Mouse (Mus musculus) spleen, postnatal 14 days (tissue): Measurements from ENCODE around the gene Eif2s2.

ENCODE experiments used
- DNase-seq, 2 experiments: peaks; one replicate each; pipeline ENCODE4 v3.0.0; 2021 to 2022; ENCODE audit warnings: low spot score in 2 of 2

The Eif2s2 gene

GRCm38 (mm10) chr2:154893548-154893947 is 813 bp upstream of the Eif2s2 start:
- DNase-seq = no peak

GRCm38 (mm10) chr2:154893045-154893385 is 280 bp upstream of the Eif2s2 start:
- no peak for DNase-seq

- DNase-seq = no peak
These were observed 1.1 kb downstream of the Eif2s2 start for GRCm38 (mm10) chr2:154891585-154891984.

GRCm38 (mm10) chr2:154876621-154877020 is 16.1 kb downstream of the Eif2s2 start:
- DNase-seq = no peak

- no peak for DNase-seq
These were observed 22.6 kb downstream of the Eif2s2 start for GRCm38 (mm10) chr2:154869954-154870641.

GRCm38 (mm10) chr2:154868106-154868505 is 24.6 kb downstream of the Eif2s2 start:
- DNase-seq = no peak

GRCm38 (mm10) chr2:154865696-154866095 is 27.0 kb downstream of the Eif2s2 start:
- no peak for DNase-seq

GRCm38 (mm10) chr2:154863672-154864071 is 29.1 kb downstream of the Eif2s2 start:
- DNase-seq = no peak

GRCm38 (mm10) chr2:154855383-154855782 is 37.4 kb downstream of the Eif2s2 start:
- peak; percentile 12 to 31 for DNase-seq

GRCm38 (mm10) chr2:154848086-154848485 is 44.6 kb downstream of the Eif2s2 start:
- no peak for DNase-seq

- DNase-seq = no peak
These were observed 56.2 kb downstream of the Eif2s2 start for GRCm38 (mm10) chr2:154836537-154836936.

- DNase-seq = no peak
These were observed 58.4 kb downstream of the Eif2s2 start for GRCm38 (mm10) chr2:154834149-154834865.

GRCm38 (mm10) chr2:154832471-154832870 is 60.3 kb downstream of the Eif2s2 start:
- no peak for DNase-seq

- DNase-seq = no peak
These were observed 65.2 kb downstream of the Eif2s2 start for GRCm38 (mm10) chr2:154827521-154827920.

- no peak for DNase-seq
These were observed 66.6 kb downstream of the Eif2s2 start for GRCm38 (mm10) chr2:154826054-154826538.
